Mouse (Mus musculus): ENCODE results near the gene Zfp92.

DNA sequence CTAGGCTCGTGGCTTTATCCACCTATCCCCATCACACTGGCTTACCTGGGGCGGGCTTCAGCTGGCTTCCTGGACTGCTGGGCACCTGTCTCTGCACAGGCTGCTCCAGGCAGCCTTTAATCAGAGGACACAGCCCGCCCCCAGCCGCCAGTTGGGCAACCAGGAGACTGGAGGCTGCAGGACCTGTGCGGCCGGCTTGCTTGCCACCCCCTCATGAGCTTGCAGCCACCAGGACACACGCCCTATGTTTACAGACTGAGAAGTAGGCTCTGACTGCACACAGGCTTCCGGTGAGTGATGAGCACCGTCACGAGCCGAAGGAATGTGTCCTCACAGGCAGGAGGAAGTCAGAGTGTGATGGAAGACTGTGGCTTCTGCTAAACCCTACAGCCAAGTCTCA, 24.4 kb downstream of the Zfp92 start, which contains the start of gene Trex2:
- TF ChIP-seq CTCF (IDR thresholded peaks at IDR 0.05; ENCODE audit: extremely low read depth, insufficient read depth, insufficient read length, insufficient replicate concordance) (no peak), POLR2A (IDR thresholded peaks at IDR 0.05; ENCODE audit: low read depth, low read length) (no peak)

Data from spleen, adult 2 months (tissue).